Mouse (Mus musculus): ENCODE measurements around the gene Pnn. TPM values are rescaled to one million over a fixed set of nuclear protein-coding genes. Genes with fewer than 3 reads are reported as not detected.
"Not testable (repeated sequence)": the region's sequence is repeated elsewhere in the genome, so short reads cannot be mapped to it uniquely, and the experiment has no call there.

The Pnn gene
- 10 to 100 TPM; 25.9 to 26.5 TPM for total RNA-seq (2021)
- long read RNA-seq, experiment 1, transcript Pnn-201 (9 exons, 3,485 nt), result major isoform, 55 of 57 reads
- long read RNA-seq, experiment 1, partial matches to known transcripts, result 0 of 57 reads
- long read RNA-seq, experiment 1, other reads (novel, unspliced or antisense), result 2 of 57 reads
- long read RNA-seq, experiment 2, transcript Pnn-201 (9 exons, 3,485 nt), result major isoform, 47 of 53 reads
- long read RNA-seq, experiment 2, partial matches to known transcripts, result 0 of 53 reads
- long read RNA-seq, experiment 2, other reads (novel, unspliced or antisense), result 6 of 53 reads

- intact Hi-C loops (cut with DNase I), result loop anchor here (5.0 kb wide), 1 partner anchor 151 kb away; the partner anchor contains the start of gene Fbxo33
- DNase-seq, result peak; percentile 96 to 97
Measured at GRCm38 (mm10) chr12:59066448-59067077, at the start of gene Pnn. Gene Pnn (plus strand): TSS chr12:59066884.

DNA sequence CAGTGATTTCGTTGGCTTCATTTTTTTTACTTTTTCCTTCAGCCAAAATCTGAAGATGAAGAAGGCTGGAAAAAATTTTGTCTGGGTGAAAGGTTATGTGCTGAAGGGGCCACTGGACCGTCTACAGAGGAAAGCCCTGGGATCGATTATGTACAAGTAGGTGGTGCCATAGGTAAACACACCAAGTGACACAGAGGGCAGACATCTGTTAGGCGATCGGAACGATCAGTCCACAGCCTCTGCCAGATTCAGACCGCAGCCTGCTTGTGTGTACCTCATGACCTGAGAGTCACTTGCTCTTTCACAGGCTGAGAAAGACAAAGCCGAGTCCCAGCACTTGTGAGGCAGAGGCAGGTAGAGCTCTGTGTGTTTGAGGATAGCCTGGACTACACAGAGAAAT lies 48.7 kb upstream of the Pnn start:
- intact Hi-C loops (cut with DNase I), result no loop called here
- no peak for DNase-seq

GRCm38 (mm10) chr12:59019891-59020290 lies 46.8 kb upstream of the Pnn start:
- intact Hi-C loops (cut with DNase I), result no loop called here

GRCm38 (mm10) chr12:59021306-59021705 lies 45.4 kb upstream of the Pnn start:
- intact Hi-C loops (cut with DNase I), result no loop called here

More at GRCm38 (mm10) chr12:59019891-59020290, 46.8 kb upstream of the Pnn start:
- no peak for DNase-seq

GRCm38 (mm10) chr12:59032101-59032500 lies 34.6 kb upstream of the Pnn start:
- intact Hi-C loops (cut with DNase I), result no loop called here
- DNase-seq, result no peak

More at GRCm38 (mm10) chr12:59021306-59021705, 45.4 kb upstream of the Pnn start:
- no peak for DNase-seq

- intact Hi-C loops (cut with DNase I), result no loop called here
- DNase-seq, result no peak
Measured at GRCm38 (mm10) chr12:59039162-59039970, 27.3 kb upstream of the Pnn start.

GRCm38 (mm10) chr12:59039971-59040844 lies 26.5 kb upstream of the Pnn start:
- peak; percentile 18 to 44 for DNase-seq
- intact Hi-C loops (cut with DNase I), result no loop called here

DNA sequence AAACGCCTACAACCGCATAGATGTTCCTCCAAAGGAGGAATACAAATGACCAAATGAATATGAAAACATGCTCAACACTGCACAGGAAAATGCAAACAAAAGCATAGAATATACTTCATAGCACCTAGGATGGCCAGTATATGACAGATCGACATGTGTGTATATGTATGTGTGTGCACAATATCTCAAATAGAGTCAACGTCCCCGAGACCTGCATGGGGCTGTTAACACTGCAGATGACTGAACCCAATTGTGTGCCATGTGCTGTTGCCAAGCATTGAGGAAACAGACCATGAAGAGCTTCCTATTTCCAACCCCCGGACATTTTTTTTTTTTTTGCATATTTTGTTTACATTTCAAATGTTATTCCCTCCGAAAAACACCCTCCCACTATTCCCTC lies 25.8 kb upstream of the Pnn start:
- intact Hi-C loops (cut with DNase I), result no loop called here
- no peak for DNase-seq

DNA sequence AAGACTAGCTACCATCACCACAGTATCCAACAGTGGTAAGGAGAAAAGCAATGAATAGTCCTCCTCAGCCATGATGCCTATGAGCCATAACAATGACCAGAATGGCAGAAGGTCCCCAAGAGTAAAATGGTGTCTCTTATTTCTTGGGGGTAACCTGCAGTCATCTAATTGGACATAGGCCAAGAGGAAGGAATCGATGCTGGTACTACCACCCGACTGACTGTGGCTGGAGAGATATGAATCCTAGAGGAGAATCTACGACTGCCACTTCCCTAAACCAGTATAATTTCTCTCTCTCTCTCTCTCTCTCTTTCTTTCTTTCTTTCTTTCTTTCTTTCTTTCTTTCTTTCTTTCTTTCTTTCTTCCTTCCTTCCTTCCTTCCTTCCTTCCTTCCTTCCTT lies 14.2 kb upstream of the Pnn start:
- no peak for DNase-seq
- intact Hi-C loops (cut with DNase I), result no loop called here

DNA sequence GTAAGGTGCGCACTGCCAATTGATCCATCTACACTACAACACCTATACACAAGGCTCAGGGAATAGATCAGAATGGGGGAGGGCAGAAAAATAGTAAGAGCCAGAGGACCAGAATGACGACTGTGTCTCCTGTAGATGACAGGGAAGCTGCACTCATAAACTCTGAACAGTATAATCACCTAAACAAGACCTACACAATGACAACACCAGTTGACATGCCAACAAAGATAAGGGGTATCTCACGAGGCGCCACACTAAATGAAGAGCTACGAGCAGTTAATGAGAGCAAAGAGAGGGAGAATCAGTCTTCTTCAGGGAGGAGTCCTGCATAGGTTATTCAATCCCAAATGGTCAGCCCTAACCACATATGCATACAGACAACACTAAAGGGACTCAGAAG lies 13.5 kb upstream of the Pnn start:
- intact Hi-C loops (cut with DNase I), result no loop called here
- DNase-seq, result no peak

- intact Hi-C loops (cut with DNase I), result no loop called here
- DNase-seq, result no peak
Measured at GRCm38 (mm10) chr12:59053976-59054375, 12.7 kb upstream of the Pnn start.

GRCm38 (mm10) chr12:59055196-59055850 lies 11.4 kb upstream of the Pnn start:
- intact Hi-C loops (cut with DNase I), result no loop called here
- DNase-seq, result no peak

DNA sequence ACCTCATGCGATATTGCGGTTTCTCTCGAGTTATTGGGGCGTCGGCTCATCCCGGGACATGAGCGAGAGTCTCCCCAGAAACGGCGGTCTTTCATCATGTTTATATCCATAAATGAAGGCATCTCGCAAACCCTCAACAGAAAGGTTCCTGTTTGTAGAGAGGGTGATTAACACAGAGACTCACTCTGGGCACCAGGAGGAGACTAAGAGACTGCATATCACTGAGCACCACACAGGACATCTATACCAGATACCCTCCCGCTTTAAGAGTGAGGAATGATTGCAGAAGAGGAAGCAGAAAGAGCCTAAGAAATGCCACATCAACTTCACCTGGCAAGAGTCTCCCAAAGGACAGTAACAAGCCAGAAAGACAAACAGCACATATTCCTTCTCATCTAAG lies 10.5 kb upstream of the Pnn start:
- DNase-seq, result no peak
- intact Hi-C loops (cut with DNase I), result no loop called here

GRCm38 (mm10) chr12:59058242-59058641 lies 8.4 kb upstream of the Pnn start:
- DNase-seq; intact Hi-C loops (cut with DNase I): not testable (repeated sequence)

GRCm38 (mm10) chr12:59060322-59060721 lies 6.4 kb upstream of the Pnn start:
- intact Hi-C loops (cut with DNase I), result loop anchor here (2.0 kb wide), 2 partner anchors 48 to 70 kb away; partner anchors contain the start of genes Gemin2 and Sec23a

DNA sequence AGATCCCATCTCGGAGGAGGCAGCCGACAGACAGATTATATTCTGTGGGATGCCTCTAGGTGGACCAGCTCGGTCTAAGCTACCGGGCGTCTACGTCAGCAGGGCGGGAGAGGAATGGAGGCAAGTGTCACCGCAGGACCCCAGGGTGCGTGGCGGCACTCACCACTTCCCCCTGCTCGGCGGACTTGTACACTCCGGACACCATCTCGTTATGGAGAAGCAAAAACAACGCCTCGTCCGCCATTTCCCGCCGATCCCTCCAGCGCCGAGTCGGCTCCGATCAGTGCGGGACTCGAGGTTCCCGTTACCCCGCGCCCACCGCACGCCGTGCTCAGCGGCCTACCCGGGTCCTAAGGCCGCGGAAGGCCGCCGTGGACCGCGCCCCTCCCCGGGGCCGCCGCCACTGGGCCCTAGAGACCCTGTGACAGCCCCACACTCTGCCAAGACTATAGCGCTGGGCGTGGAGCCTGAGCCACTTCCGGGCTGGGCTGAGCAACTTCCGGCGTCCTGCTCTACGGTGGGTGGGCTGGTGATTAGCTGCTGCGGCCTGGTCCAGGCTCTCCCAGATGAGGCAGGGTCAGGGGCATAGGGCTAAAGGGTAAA lies 5.6 kb upstream of the Pnn start, which contains the start of gene Trappc6b:
Trappc6b (minus strand) TSS at position 480 of the 603 bp plus-strand sequence.
- peak; percentile 82 to 88 for DNase-seq
- intact Hi-C loops (cut with DNase I), result loop anchor here (2.0 kb wide), 2 partner anchors 48 to 70 kb away; partner anchors contain the start of genes Gemin2 and Sec23a

More at GRCm38 (mm10) chr12:59060322-59060721, 6.4 kb upstream of the Pnn start:
- no peak for DNase-seq

GRCm38 (mm10) chr12:59064837-59065236 lies 1.8 kb upstream of the Pnn start:
- no peak for DNase-seq
- intact Hi-C loops (cut with DNase I), result loop anchor here (5.0 kb wide), 1 partner anchor 152 kb away; the partner anchor contains the start of gene Fbxo33

- intact Hi-C loops (cut with DNase I), result loop anchor here (5.0 kb wide), 1 partner anchor 152 kb away; the partner anchor contains the start of gene Fbxo33
- DNase-seq, result no peak
Measured at GRCm38 (mm10) chr12:59065776-59066175, 908 bp upstream of the Pnn start.

DNA sequence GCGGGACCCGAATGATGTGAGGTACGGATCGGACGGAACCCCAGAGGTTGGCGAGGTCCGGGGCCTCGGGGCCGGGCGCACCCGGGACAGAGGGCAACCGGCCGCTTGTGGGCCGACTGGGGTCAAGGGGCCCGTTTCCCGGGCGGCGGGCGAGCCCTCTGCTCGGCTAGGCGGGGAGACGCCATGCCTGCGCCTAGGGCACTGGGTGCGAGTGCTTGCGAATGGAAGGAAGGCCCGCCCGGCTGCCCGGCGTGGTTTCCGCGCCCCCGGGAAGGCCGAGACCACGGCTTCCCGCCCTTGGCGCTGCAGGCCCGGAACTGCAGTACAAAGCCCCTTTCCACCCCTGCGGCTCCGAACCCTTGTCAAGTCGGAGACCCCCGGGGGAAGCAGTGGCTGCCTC lies 411 bp downstream of the Pnn start:
- intact Hi-C loops (cut with DNase I), result loop anchor here (5.0 kb wide), 1 partner anchor 150 kb away; the partner anchor contains the start of gene Fbxo33
- no peak for DNase-seq
